Mouse (Mus musculus): ENCODE data around the gene Ceacam16.
A peak's percentile ranks its signal among the peaks of the same experiment; 100 is the strongest.

Ceacam16 gene

GRCm38 (mm10) chr7:19816224-19816771 lies 44.8 kb downstream of the Ceacam16 start:
- peak; percentile 24 to 29 for DNase-seq (ENCODE audit: low spot score in 2 of 2)

GRCm38 (mm10) chr7:19815296-19816223 lies 45.5 kb downstream of the Ceacam16 start:
- no peak for DNase-seq (ENCODE audit: low spot score in 2 of 2)

GRCm38 (mm10) chr7:19813579-19814122 lies 47.4 kb downstream of the Ceacam16 start:
- DNase-seq (ENCODE audit: low spot score in 2 of 2), result no peak

- no peak for DNase-seq (ENCODE audit: low spot score in 2 of 2)
Measured at GRCm38 (mm10) chr7:19813161-19813560, 47.9 kb downstream of the Ceacam16 start.

- DNase-seq (ENCODE audit: low spot score in 2 of 2), result no peak
Measured at GRCm38 (mm10) chr7:19811114-19811513, 50.0 kb downstream of the Ceacam16 start.

GRCm38 (mm10) chr7:19809369-19809768 lies 51.7 kb downstream of the Ceacam16 start:
- no peak for DNase-seq (ENCODE audit: low spot score in 2 of 2)

GRCm38 (mm10) chr7:19806356-19806969 lies 54.6 kb downstream of the Ceacam16 start:
- DNase-seq (ENCODE audit: low spot score in 2 of 2), result no peak

- peak; percentile 31 to 74 for DNase-seq (ENCODE audit: low spot score in 2 of 2)
Measured at GRCm38 (mm10) chr7:19802995-19803394, 58.1 kb downstream of the Ceacam16 start.
